Mouse (Mus musculus) midbrain, embryonic 13.5 days (tissue): Measurements from ENCODE around the gene Pglyrp2. TPM values are rescaled to one million over a fixed set of nuclear protein-coding genes. Genes with fewer than 3 reads are reported as not detected.
A peak's percentile ranks its signal among the peaks of the same experiment; 100 is the strongest.

Experiments used
- ATAC-seq: fragments of 200-750 bp; cut with Nextera tagmentation; 2 replicates; pipeline ENCODE4 v1.8.0; 2017; ENCODE audit warnings: mild to moderate bottlenecking, moderate TSS enrichment, moderate library complexity
- H3K27ac ChIP-seq: fragments of 300-500 bp; sonication (generic); 2 replicates; pipeline ENCODE4 v1.5.1; 2015; ENCODE audit warnings: inconsistent platforms, mild to moderate bottlenecking, moderate library complexity
- H3K27me3 ChIP-seq: fragments of 300-500 bp; sonication (generic); 2 replicates; pipeline ENCODE4 v1.6.1; 2015; ENCODE audit warnings: mild to moderate bottlenecking, inconsistent platforms
- H3K36me3 ChIP-seq: fragments of 300-500 bp; sonication (generic); 2 replicates; pipeline ENCODE4 v1.6.1; 2015; ENCODE audit warnings: mild to moderate bottlenecking, inconsistent platforms
- H3K4me1 ChIP-seq: fragments of 300-500 bp; sonication (generic); replicated peaks from 2 replicates; pipeline ENCODE4 v1.6.1; 2015; ENCODE audit warnings: inconsistent platforms
- H3K4me2 ChIP-seq: fragments of 300-500 bp; sonication (generic); replicated peaks from 2 replicates; pipeline ENCODE4 v1.6.1; 2015; ENCODE audit warnings: moderate library complexity, mild to moderate bottlenecking, inconsistent platforms
- H3K4me3 ChIP-seq: fragments of 300-500 bp; sonication (generic); replicated peaks from 2 replicates; pipeline ENCODE4 v1.5.1; 2015; ENCODE audit warnings: mild to moderate bottlenecking, inconsistent platforms
- H3K9ac ChIP-seq: fragments of 300-500 bp; sonication (generic); replicated peaks from 2 replicates; pipeline ENCODE4 v1.6.1; 2015; ENCODE audit warnings: mild to moderate bottlenecking, inconsistent platforms
- H3K9me3 ChIP-seq: fragments of 300-500 bp; sonication (generic); 2 replicates; pipeline ENCODE4 v1.6.1; 2016; ENCODE audit warnings: mild to moderate bottlenecking, inconsistent platforms
- WGBS: fragments of 180-500 bp; shearing (Covaris S2); methylation state at CpG from one replicate; pipeline ENCODE4 v1.1.7; 2015; 5-methylcytosine and 5-hydroxymethylcytosine counted together
- polyA plus RNA-seq: library from polyadenylated mRNA; unstranded; fragments of >200 nt; fragmentation: Nextera tagmentation; extraction: Ambion mirVana; gene quantifications from 2 replicates; pipeline ENCODE4 v1.2.1, GENCODE M21; 2015

Gene Pglyrp2
- polyA plus RNA-seq, 1 experiment from 2014 or later: not detected

DNA sequence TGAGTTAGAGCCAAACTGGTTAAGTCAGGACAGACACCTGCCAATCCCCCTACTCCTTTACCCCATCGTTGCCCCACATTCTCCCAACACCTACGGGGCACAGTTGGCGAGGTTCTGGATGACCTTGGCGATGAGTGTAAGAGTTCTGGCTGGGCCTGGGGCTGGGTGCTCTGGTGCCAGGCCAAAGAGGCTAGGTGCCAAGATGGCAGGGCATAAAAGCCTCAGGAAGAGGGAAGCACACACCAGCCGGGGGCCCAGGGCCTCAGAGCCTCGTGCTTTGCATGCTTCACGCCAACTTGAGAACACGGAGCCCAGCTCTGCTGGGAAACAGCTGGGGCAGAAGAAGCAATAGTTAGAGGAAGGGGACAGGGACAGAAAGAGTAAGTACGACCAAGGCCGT, 30.0 kb downstream of the Pglyrp2 start:
- no peaks in the 10 kb centered on the region for H3K9me3 ChIP-seq
- H3K27me3 ChIP-seq: peaks cover 84% of the 10 kb centered on the region
- H3K27ac ChIP-seq: no peak overlapping the region
- no peak for ATAC-seq
- 90% methylated on average over 10 of the region's 10 CpGs for WGBS
- no peak overlapping the region for H3K9ac ChIP-seq
- H3K4me1 ChIP-seq: 0 out of 2 replicates have a peak, but pooled peaks cover 7% of the 10 kb centered on the region
- H3K4me3 ChIP-seq: no peak overlapping the region
- no peak overlapping the region for H3K4me2 ChIP-seq
- no peaks in the 10 kb centered on the region for H3K36me3 ChIP-seq

DNA sequence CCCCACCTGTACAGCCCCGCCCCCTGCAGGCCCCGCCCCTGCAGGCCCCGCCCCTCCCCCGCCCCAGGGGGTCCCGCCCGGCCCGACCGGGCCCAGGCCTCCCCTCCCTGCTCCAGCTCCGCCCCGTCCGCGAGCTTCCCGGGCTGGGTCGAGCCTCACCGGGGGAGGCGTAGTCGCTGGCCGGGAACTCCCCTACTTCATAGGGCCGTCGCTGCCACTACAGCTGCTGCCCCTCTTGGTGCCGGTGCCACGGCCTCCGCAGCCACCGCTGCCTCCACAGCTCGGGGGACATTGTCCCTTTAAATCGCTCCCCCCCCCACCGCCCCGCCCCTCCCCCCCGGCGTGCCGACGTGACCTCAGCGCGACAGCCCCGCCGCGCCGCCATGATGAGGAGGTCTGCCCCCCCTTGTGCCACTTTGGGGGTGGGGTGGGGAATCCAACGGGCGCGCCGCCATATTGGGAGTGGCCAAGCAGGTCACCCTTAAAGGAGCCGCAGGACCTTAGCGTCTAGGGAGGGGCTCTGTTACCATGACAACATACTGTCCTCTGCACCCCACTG, 34.8 kb downstream of the Pglyrp2 start, which contains the start of gene Wiz:
Wiz (minus strand) TSS at position 339 of the 559 bp plus-strand sequence.
- Histone ChIP-seq H3K4me2 (peak within 1 kb of the TSS; percentile 92), H3K27me3 (peaks cover 36% of the 10 kb centered on the region), H3K4me1 (peaks cover 21% of the 10 kb centered on the region), H3K36me3 (peaks cover 29% of the 10 kb centered on the region), H3K27ac (peak within 1 kb of the TSS; percentile 82), H3K4me3 (peak within 1 kb of the TSS; percentile 84), H3K9ac (peak within 1 kb of the TSS; percentile 91), H3K9me3 (no peaks in the 10 kb centered on the region)
- peak; percentile 90 for ATAC-seq
- 0% methylated on average over 18 of the region's 44 CpGs for WGBS

DNA sequence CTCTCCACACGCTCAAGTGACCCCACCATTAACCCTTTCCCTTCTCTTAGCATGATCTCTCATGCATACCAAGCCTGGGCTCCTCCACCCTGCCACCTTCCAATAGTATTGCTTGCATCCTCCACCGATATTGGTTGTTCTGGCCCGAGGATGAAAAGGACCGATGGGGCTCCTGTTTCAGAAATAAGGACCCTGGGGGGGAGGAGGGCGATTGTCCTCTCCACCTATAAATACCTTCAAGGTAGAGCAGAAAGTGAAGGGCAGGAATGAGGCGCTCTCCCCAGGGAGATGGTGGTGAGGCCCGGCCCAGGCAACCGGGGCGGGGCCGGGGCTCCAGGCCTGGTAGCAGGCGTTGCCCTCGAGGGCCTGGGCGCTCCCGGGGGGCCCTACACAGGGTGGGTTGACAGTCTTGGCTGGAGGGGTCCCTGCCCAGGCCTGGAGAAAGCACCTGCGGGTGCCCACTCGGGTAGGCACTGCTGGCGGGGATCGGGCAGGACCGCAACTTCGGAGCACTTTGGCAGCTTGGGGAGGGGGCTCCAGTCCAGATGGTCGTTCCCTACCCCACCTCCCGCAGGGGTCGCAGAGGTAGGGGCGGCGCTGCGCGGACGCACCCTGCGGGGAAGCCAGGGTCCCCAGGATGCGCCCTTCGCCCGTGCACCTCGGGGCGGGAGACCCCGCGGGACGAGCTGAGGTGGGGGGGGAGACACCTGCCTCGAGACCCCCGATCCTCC, 35.4 kb downstream of the Pglyrp2 start:
- H3K9me3 ChIP-seq: no peaks in the 10 kb centered on the region
- H3K9ac ChIP-seq: peak overlapping the region; percentile 91
- peaks cover 30% of the 10 kb centered on the region for H3K27me3 ChIP-seq
- peak overlapping the region; percentile 82 for H3K27ac ChIP-seq
- peak overlapping the region; percentile 84 for H3K4me3 ChIP-seq
- peak overlapping the region; percentile 92 for H3K4me2 ChIP-seq
- WGBS: under 1% methylated on average over 32 of the region's 39 CpGs
- peaks cover 35% of the 10 kb centered on the region for H3K36me3 ChIP-seq
- peak; percentile 75 for ATAC-seq
- H3K4me1 ChIP-seq: peaks cover 21% of the 10 kb centered on the region

DNA sequence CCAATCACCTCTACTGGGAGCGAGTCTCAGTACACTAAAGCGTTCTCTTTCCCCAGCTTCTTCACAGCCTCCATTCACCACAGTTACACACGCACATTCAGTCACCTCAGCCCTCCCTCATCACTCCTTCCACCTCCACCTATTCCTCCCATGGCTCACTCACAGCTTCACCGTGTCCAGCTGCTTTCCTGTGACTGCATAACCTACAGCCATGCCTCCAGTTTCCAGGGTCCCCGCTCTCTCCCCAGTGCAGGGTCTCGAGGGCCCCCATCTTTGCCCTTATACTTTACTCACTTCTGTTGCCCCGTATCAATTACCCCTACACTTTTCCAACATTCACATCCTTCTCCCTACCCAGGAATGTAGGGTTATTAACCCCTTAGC, 36.0 kb downstream of the Pglyrp2 start:
- Histone ChIP-seq H3K27me3 (peaks cover 24% of the 10 kb centered on the region), H3K9me3 (no peaks in the 10 kb centered on the region), H3K4me3 (peak overlapping the region; percentile 84), H3K4me1 (peaks cover 21% of the 10 kb centered on the region), H3K9ac (peak overlapping the region; percentile 91), H3K4me2 (peak overlapping the region; percentile 92), H3K36me3 (peaks cover 41% of the 10 kb centered on the region), H3K27ac (peak overlapping the region; percentile 82; the same call in 1 of the 2 replicates)
- ATAC-seq: peak; percentile 22; the same call in 1 of the 2 replicates
- 39% methylated on average over 7 of the region's 7 CpGs for WGBS

DNA sequence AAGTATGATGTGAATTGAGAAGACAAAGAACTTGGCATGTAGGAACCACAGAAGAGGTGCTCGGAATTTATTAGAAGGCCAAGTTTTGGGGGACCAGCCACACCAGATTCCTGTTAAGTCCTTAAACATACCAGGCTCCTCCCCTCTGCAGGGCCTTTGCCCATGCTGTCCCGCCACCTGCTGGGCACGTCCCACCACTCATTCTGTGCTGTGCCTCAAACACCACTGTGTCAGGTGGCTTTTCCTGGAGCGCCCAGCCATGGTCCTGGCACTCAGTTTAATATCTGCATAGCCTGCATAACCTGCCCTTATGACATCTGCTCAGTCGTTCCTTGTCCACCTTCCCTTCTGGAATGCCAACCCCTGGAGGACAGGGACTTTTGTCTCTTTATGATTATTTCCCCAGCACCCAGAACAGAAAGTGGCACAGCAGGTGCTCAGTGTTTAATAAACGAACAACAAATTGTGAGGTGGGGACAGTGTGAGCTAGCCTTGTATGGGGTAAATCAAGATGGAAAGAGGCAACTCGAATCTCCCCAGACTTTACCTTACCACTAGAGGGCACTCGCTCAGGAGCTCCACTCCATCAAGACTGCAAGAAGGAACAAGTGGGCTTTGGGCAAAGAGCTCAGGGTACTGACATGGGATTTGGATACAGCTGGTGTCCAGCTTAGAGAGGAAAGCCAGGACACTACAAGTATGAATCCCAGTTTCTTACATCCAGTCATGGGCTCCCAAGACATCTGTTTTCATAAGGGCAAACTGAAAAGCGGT, 37.1 kb downstream of the Pglyrp2 start:
- peaks cover 18% of the 10 kb centered on the region for H3K4me1 ChIP-seq
- peaks cover 51% of the 10 kb centered on the region for H3K36me3 ChIP-seq
- no peaks in the 10 kb centered on the region for H3K9me3 ChIP-seq
- no peak overlapping the region for H3K9ac ChIP-seq
- no peak for ATAC-seq
- H3K27ac ChIP-seq: no peak overlapping the region
- H3K4me2 ChIP-seq: 0 out of 2 replicates have a peak overlapping the region, but pooled peaks have one; percentile 92
- 69% methylated on average over 9 of the region's 9 CpGs for WGBS
- peaks cover 13% of the 10 kb centered on the region for H3K27me3 ChIP-seq
- H3K4me3 ChIP-seq: no peak overlapping the region

DNA sequence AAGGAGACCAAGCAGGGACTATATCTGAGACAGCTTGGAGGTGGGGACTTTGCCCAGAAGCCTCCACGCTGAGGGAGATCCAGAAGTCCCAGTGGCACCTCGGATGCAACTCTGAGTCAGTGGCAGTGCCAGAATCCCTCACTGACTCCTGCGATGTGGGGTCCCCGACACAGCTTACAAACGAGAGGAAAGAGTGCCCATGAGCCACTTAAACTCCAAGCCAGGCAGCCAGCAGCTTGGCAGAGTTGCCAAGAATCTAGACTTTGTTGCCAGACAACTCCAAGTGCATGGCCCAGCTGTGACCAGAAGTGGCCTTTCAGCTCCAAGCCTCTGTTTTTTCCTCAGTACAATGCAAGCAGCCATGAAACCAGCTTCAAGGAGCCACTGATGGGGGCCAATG, 40.3 kb downstream of the Pglyrp2 start:
- Histone ChIP-seq H3K9me3 (no peaks in the 10 kb centered on the region), H3K27me3 (no peaks in the 10 kb centered on the region), H3K4me1 (peaks cover 18% of the 10 kb centered on the region), H3K4me3 (no peak overlapping the region), H3K4me2 (no peak overlapping the region), H3K27ac (no peak overlapping the region), H3K36me3 (peaks cover 69% of the 10 kb centered on the region), H3K9ac (no peak overlapping the region)
- ATAC-seq: no peak
- WGBS: 85% methylated on average over 5 of the region's 5 CpGs

DNA sequence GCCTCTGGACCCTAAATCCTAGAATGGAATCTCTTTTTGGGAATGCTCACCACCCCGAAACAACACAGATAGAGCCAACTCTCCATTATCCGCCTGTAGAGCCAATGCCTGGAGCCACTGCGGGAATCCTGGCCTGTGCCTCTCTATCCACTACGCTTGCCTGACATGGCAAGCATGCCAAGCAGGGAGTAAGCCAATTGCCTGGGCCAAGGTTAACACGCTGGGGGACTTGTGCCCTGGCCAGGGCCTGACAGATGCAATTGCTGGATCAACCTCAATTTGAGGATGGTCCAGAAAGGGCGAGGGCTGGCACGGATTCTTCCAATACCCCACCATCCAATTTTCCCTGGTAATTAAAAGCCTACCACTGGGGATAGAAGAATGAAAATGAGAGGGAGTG, 41.4 kb downstream of the Pglyrp2 start:
- 93% methylated on average over 7 of the region's 7 CpGs for WGBS
- Histone ChIP-seq H3K27ac (no peak overlapping the region), H3K4me1 (peaks cover 8% of the 10 kb centered on the region), H3K9me3 (no peaks in the 10 kb centered on the region), H3K36me3 (peaks cover 80% of the 10 kb centered on the region), H3K4me2 (no peak overlapping the region), H3K27me3 (no peaks in the 10 kb centered on the region), H3K4me3 (no peak overlapping the region), H3K9ac (no peak overlapping the region)
- no peak for ATAC-seq

DNA sequence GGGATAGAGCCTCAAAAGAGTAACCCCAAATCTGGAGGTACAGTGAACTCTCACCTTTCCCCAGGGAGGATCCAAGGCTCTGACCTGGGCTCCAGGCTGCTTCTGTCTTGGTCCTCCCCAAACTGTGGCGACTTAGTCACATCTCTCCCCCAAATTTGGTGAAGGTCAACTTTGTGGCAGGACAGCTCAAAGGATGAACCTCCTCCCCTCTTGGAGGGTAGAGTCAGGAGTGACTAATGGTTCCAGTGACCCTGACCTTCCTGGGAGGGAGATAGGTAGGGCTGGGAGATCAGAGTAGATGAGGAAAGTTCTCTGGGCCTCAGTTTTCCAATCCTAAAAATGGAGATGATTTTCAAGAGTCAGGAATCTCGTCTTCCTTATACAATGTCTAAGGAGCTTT, 45.2 kb downstream of the Pglyrp2 start:
- H3K27ac ChIP-seq: no peak overlapping the region
- no peak overlapping the region for H3K9ac ChIP-seq
- H3K4me2 ChIP-seq: no peak overlapping the region
- no peaks in the 10 kb centered on the region for H3K9me3 ChIP-seq
- H3K4me3 ChIP-seq: no peak overlapping the region
- no peak for ATAC-seq
- 76% methylated on average over 2 of the region's 2 CpGs for WGBS
- H3K27me3 ChIP-seq: no peaks in the 10 kb centered on the region
- no peaks in the 10 kb centered on the region for H3K4me1 ChIP-seq
- peaks cover 60% of the 10 kb centered on the region for H3K36me3 ChIP-seq

DNA sequence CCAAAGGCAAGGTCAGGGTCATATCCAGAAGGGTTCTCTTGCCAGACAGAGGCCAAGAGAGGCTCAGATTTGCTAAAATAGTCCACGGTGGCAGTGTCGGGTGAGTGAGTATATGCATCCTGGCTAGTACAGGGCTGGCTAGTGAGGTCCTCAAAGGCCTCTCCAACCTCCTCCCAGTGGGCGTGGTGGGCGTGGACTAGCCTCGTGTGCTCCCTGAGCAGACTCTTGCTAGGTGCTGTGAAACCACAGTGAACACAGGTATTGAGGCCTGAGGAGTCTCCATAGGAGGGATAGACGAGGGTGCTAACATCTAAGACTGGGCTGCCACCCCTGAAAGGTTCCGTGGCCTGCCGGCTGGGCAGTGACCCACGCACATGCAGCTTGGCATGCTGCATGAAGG, 46.8 kb downstream of the Pglyrp2 start:
- Histone ChIP-seq H3K9ac (no peak overlapping the region), H3K4me2 (no peak overlapping the region), H3K36me3 (peaks cover 44% of the 10 kb centered on the region), H3K4me3 (no peak overlapping the region), H3K4me1 (no peaks in the 10 kb centered on the region), H3K27me3 (no peaks in the 10 kb centered on the region), H3K9me3 (no peaks in the 10 kb centered on the region), H3K27ac (no peak overlapping the region)
- 86% methylated on average over 9 of the region's 9 CpGs for WGBS
- ATAC-seq: no peak

DNA sequence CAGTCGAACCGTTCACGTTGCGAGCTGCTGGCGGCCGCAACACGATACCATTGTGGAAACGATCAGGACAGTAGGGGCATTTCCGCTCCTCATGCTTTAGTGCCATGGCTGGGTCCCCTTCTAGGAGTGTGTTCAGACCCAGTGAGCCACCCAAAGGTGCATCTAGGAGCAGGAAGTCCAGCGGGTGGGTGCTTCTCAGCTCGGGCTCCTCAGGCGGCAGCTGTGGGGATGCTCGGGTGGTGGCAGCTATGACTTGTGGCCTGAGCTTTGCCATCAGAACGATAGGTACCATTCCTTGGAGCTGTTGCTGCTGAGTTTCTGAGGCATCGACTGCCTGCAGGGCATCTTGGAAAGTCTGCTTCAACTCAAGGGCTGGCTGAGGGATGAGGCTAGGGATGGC, 47.5 kb downstream of the Pglyrp2 start:
- no peak for ATAC-seq
- WGBS: 89% methylated on average over 15 of the region's 15 CpGs
- Histone ChIP-seq H3K36me3 (peaks cover 42% of the 10 kb centered on the region), H3K4me3 (no peak overlapping the region), H3K27ac (no peak overlapping the region), H3K27me3 (no peaks in the 10 kb centered on the region), H3K9ac (no peak overlapping the region), H3K9me3 (no peaks in the 10 kb centered on the region), H3K4me2 (no peak overlapping the region), H3K4me1 (no peaks in the 10 kb centered on the region)

DNA sequence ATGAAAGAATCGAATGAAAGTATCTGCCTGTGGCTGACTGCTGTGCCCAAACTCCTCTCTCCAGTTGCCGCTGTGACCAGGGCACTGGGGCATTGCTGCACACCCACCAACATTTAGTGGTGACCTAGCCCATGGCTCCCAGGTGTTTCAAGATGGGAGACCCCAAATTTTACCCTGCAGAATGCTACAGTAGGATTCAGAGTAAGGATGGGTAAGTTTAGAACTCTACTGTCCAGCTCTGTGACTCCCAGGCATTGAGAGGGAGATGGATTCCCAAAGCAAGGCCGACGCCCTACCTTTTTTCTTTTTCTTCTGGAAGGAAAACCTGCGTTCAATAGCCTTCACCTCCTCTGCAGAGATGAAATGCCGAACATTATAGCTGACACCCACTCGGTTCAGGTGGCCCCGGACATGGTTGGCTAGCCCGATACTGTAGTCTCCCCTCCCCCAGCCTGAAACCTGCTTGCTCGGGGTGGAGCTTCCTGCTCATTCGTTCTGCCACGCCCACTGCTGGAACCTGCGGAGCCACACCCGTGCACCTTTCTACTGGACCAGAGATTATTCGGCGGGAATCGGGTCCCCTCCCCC, 54.9 kb downstream of the Pglyrp2 start:
- H3K4me2 ChIP-seq: peak overlapping the region; percentile 41
- H3K4me1 ChIP-seq: peaks cover 6% of the 10 kb centered on the region
- 13% methylated on average over 13 of the region's 17 CpGs for WGBS
- no peaks in the 10 kb centered on the region for H3K9me3 ChIP-seq
- no peak overlapping the region for H3K27ac ChIP-seq
- H3K4me3 ChIP-seq: peak overlapping the region; percentile 20; the same call in 1 of the 2 replicates
- no peak overlapping the region for H3K9ac ChIP-seq
- no peak for ATAC-seq
- H3K36me3 ChIP-seq: peaks cover 15% of the 10 kb centered on the region
- H3K27me3 ChIP-seq: no peaks in the 10 kb centered on the region

DNA sequence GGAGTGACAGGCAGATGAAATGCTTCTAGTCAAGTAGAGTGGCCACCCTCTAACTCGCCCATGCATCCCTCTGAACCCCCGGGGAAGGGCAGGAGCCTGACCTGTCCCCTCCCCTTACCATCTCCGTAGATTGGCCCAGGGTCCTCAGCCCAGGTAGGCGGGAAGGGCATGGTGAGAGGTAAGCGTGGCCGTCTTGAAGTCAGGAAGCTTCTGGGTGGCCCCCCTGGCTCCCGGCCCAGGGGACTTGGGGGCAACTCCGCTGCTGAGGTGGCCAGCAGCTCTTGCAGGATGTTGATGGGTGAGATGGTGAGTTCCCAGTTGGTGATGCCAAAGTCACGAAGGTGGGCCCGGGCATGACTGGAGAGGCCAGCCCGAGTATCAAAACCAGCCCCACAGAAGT, 56.3 kb downstream of the Pglyrp2 start:
- no peak for ATAC-seq
- Histone ChIP-seq H3K4me3 (no peak overlapping the region), H3K27me3 (no peaks in the 10 kb centered on the region), H3K36me3 (peaks cover 16% of the 10 kb centered on the region), H3K4me1 (peaks cover 16% of the 10 kb centered on the region), H3K27ac (no peak overlapping the region), H3K9ac (no peak overlapping the region), H3K9me3 (no peaks in the 10 kb centered on the region), H3K4me2 (no peak overlapping the region)
- 90% methylated on average over 11 of the region's 11 CpGs for WGBS
